Mouse (Mus musculus): ENCODE data around the gene Gm10234. TPM values are rescaled to one million over a fixed set of nuclear protein-coding genes. Genes with fewer than 3 reads are reported as not detected.

Gm10234 gene
- total and polyA plus RNA-seq, 3 experiments = not detected

DNA sequence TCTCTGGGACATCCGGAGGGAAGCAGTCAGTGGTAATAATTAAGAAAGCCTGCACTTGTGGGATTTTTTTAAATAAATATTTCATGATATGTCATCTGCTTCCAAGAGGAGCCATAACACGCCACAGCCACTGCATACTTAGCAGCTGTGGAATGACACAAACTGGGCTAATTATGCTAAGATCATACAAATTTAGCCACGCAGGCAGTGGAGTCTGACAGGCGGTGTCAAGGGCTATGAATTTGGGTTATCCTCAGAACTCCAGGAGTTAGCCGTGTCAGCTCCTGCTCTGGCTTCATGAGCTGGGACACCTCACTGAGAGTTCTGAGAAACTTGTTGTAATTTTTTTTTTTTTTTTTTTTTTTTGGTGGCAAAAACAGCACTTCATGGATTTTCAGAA lies 40.8 kb downstream of the Gm10234 start:
- no peaks in the 10 kb centered on the region for H3K27me3 ChIP-seq (replicated peaks)
- no peak overlapping the region for H3K4me3 ChIP-seq (replicated peaks in 1 of 3; ENCODE audit: low read depth in 2 of 3, low read length in 2 of 3, poor library complexity in 1 of 3)
- no peak overlapping the region for H3K9ac ChIP-seq (ENCODE audit: insufficient read depth, low read depth)
- dilution Hi-C loops (cut with MboI; ENCODE audit: extremely low pct_ligation_motif_present, extremely low pct_unique_long_range_greater_than_20kb, low sequenced_read_pairs) (no loop called here), in situ Hi-C loops (cut with MboI; ENCODE audit: low pct_ligation_motif_present, low pct_unique_long_range_greater_than_20kb, low sequenced_read_pairs) (no loop called here)
- peaks cover 0 to 38% of the 10 kb centered on the region in 2 experiments; a peak in 2 of 4 replicates for H3K4me1 ChIP-seq (ENCODE audit: control insufficient read depth in 1 of 2, insufficient read depth in 2 of 2)
- TF ChIP-seq USF1 (IDR thresholded peaks at IDR 0.05; ENCODE audit: low read depth, low read length) (no peak), ZNF384 (IDR thresholded peaks at IDR 0.05; ENCODE audit: low read depth, low read length) (no peak), EP300 (IDR thresholded peaks at IDR 0.05; ENCODE audit: low read length) (no peak), HCFC1 (IDR thresholded peaks at IDR 0.05; ENCODE audit: low read depth, low read length) (no peak), NRF1 (IDR thresholded peaks at IDR 0.05; ENCODE audit: low read depth, low read length) (no peak), MAFK (IDR thresholded peaks at IDR 0.05; ENCODE audit: insufficient replicate concordance, low read length) (no peak), IRF4 (IDR thresholded peaks at IDR 0.05; ENCODE audit: low read depth, low read length) (no peak), E2F4 (IDR thresholded peaks at IDR 0.05; ENCODE audit: insufficient replicate concordance, low read depth, low read length) (no peak), PAX5 (IDR thresholded peaks at IDR 0.05; ENCODE audit: low read length) (no peak), TBP (conservative IDR thresholded peaks at IDR 0.05; ENCODE audit: low read depth, low read length) (no peak), MEF2A (IDR thresholded peaks at IDR 0.05; ENCODE audit: borderline replicate concordance, low read depth, low read length) (no peak), ZKSCAN1 (IDR thresholded peaks at IDR 0.05; ENCODE audit: borderline replicate concordance, low read depth, low read length) (no peak)
- H3K9me3 ChIP-seq (replicated peaks; ENCODE audit: low read length) = no peaks in the 10 kb centered on the region
- no peak overlapping the region for H3K4me2 ChIP-seq (ENCODE audit: insufficient read depth, low read depth, poor library complexity, severe bottlenecking)
- H3K36me3 ChIP-seq (replicated peaks in 1 of 2; ENCODE audit: control insufficient read depth in 1 of 2, insufficient read depth in 1 of 2, low read length in 1 of 2) = no peaks in the 10 kb centered on the region
- no peak for DNase-seq (ENCODE audit: extremely low read depth)
- no peaks in the 10 kb centered on the region for H3K79me2 ChIP-seq (replicated peaks; ENCODE audit: control insufficient read depth, extremely low read depth, insufficient read depth, poor library complexity, severe bottlenecking)
- no peak overlapping the region for H3K27ac ChIP-seq (ENCODE audit: insufficient read depth, low read depth)

DNA sequence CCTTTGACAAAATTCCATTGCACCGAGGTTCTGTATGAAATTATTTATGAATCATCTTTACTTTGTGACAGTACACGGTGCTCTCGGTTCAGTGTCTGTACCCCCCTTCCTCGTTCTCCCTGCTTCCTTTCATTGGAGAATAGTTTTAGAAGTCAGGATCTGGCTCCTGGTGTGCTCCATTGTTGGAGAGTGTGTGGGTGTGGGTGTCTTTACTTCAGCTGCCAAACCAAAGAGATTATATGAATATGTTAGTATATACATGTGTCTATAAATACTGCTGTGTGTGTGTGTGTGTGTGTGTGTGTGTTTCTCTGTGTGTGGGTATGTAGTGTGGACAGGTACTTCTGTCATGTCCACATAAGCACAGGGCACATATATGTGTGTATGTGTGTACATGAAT lies 49.9 kb downstream of the Gm10234 start:
- H3K79me2 ChIP-seq (replicated peaks; ENCODE audit: control insufficient read depth, extremely low read depth, insufficient read depth, poor library complexity, severe bottlenecking) = no peaks in the 10 kb centered on the region
- H3K9ac ChIP-seq (ENCODE audit: insufficient read depth, low read depth) = no peak overlapping the region
- no peaks in the 10 kb centered on the region for H3K27me3 ChIP-seq (replicated peaks)
- dilution Hi-C loops (cut with MboI; ENCODE audit: extremely low pct_ligation_motif_present, extremely low pct_unique_long_range_greater_than_20kb, low sequenced_read_pairs) = no loop called here
- in situ Hi-C loops (cut with MboI; ENCODE audit: low pct_ligation_motif_present, low pct_unique_long_range_greater_than_20kb, low sequenced_read_pairs) = no loop called here
- no peak overlapping the region for H3K27ac ChIP-seq (ENCODE audit: insufficient read depth, low read depth)
- no peaks in the 10 kb centered on the region for H3K9me3 ChIP-seq (replicated peaks; ENCODE audit: low read length)
- no peak for DNase-seq (ENCODE audit: extremely low read depth)
- no peak overlapping the region for H3K4me2 ChIP-seq (ENCODE audit: insufficient read depth, low read depth, poor library complexity, severe bottlenecking)
- no peaks in the 10 kb centered on the region for H3K36me3 ChIP-seq (replicated peaks in 1 of 2; ENCODE audit: control insufficient read depth in 1 of 2, insufficient read depth in 1 of 2, low read length in 1 of 2)
- TF ChIP-seq NRF1 (IDR thresholded peaks at IDR 0.05; ENCODE audit: low read depth, low read length) = no peak
- no peak for TF ChIP-seq CTCF (conservative IDR thresholded peaks at IDR 0.05 in 1 of 2, IDR thresholded peaks at IDR 0.05 in 1 of 2; ENCODE audit: low read depth in 2 of 2, low read length in 2 of 2)
- TF ChIP-seq MAFK (IDR thresholded peaks at IDR 0.05; ENCODE audit: insufficient replicate concordance, low read length) = no peak
- no peak for TF ChIP-seq ZNF384 (IDR thresholded peaks at IDR 0.05; ENCODE audit: low read depth, low read length)
- TF ChIP-seq MXI1 (IDR thresholded peaks at IDR 0.05; ENCODE audit: low read depth, low read length) = no peak
- TF ChIP-seq RAD21 (IDR thresholded peaks at IDR 0.05; ENCODE audit: low read depth, low read length) = no peak
- no peak for TF ChIP-seq POLR2AphosphoS2 (IDR thresholded peaks at IDR 0.05; ENCODE audit: low read depth, low read length)
- no peak for TF ChIP-seq IRF4 (IDR thresholded peaks at IDR 0.05; ENCODE audit: low read depth, low read length)
- no peak for TF ChIP-seq GABPA (IDR thresholded peaks at IDR 0.05; ENCODE audit: insufficient replicate concordance, low read depth, low read length)
- no peak for TF ChIP-seq KAT2A (IDR thresholded peaks at IDR 0.05; ENCODE audit: insufficient replicate concordance, low read length)
- no peaks in the 10 kb centered on the region for H3K4me1 ChIP-seq (ENCODE audit: control insufficient read depth in 1 of 2, insufficient read depth in 2 of 2)
- H3K4me3 ChIP-seq (replicated peaks in 1 of 3; ENCODE audit: low read depth in 2 of 3, low read length in 2 of 3, poor library complexity in 1 of 3) = no peak overlapping the region

Other genes with a start within 250 kb of the Gm10234 start
- gene Kbtbd8, start 204.9 kb upstream of the Gm10234 start, total RNA-seq (2012; rRNA removed) = 1.9 and 3.5 TPM in 2 replicates
- 12.3 and 12.6 TPM in 2 replicates for gene Kbtbd8, start 204.9 kb upstream of the Gm10234 start, total RNA-seq (2014; rRNA removed)
- gene Kbtbd8, start 204.9 kb upstream of the Gm10234 start, polyA plus RNA-seq (2012; ENCODE audit: insufficient read length, low read depth) = 4.2 and 5.0 TPM in 2 replicates

Data from CH12.LX (cell line).